Mouse (Mus musculus): Measurements from ENCODE around the gene Olfr1297. TPM values are rescaled to one million over a fixed set of nuclear protein-coding genes. Genes with fewer than 3 reads are reported as not detected.

Gene Olfr1297
- total RNA-seq (2012; rRNA removed) = not detected in 2 replicates

DNA sequence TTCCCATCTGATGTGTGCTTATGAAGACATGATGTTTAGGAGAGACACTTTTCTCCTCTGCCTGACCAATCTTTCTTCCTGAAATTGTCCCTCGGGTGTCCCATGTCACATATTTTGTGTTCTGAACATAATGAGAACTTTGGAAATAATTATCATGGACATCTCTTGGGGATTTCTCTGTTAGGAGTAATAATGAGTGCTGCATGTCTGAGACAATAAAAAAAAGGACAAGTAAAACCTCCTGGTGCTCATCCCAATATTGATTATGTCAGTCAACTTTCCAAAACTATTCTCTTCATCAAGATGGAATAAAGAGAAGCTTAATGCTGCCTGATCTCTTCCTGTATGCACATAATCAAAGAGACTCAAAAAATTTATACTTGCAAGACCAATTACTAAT lies at the start of gene Olfr1297:
TSS of gene Olfr1297 (minus strand) at position 101 of the 400 bp plus-strand sequence.
- H3K27ac ChIP-seq (ENCODE audit: insufficient read depth, low read depth, low read length, poor library complexity, severe bottlenecking) = no peak within 1 kb of the TSS

DNA sequence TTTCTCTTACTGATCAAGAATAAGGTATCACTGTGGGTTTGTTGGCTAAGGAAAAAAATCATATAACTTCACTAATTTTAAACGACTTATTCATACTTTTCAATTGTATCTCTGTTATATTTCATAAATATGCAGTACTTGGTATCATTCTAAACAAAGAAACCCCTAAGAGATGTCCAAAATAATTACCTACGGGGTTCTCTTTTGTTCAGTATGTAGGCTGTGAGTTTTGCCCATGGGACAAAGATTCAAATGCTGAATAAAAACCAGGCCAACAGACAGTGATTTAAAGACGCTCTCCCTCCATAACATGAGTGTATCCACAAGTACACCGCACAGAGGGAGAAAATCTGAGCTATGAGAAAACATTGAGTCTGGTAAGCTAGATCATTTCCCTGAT lies 34.8 kb upstream of the Olfr1297 start, which contains the start of gene Olfr1299:
TSS of gene Olfr1299 (plus strand) at position 301 of the 400 bp plus-strand sequence.
- no peaks in the 10 kb centered on the region for H3K4me1 ChIP-seq (ENCODE audit: control insufficient read depth in 2 of 2, insufficient read depth in 2 of 2, low read length in 2 of 2, poor library complexity in 1 of 2)
- H3K27ac ChIP-seq (ENCODE audit: insufficient read depth, low read depth, low read length, poor library complexity, severe bottlenecking) = no peak within 1 kb of the TSS
- DNase-seq (ENCODE audit: low read depth, low spot score) = no peak
- no peaks in the 10 kb centered on the region for H3K36me3 ChIP-seq (ENCODE audit: control insufficient read depth, insufficient read depth, low read length, poor library complexity, severe bottlenecking)
- TF ChIP-seq CHD2 (IDR thresholded peaks at IDR 0.05; ENCODE audit: low read depth, low read length) (no peak), MAFK (IDR thresholded peaks at IDR 0.05; ENCODE audit: insufficient read depth, low read depth, low read length) (no peak), HCFC1 (IDR thresholded peaks at IDR 0.05; ENCODE audit: borderline replicate concordance, insufficient read depth, low read length) (no peak), ZC3H11A (IDR thresholded peaks at IDR 0.05; ENCODE audit: borderline replicate concordance, low read depth, low read length) (no peak), ZNF384 (IDR thresholded peaks at IDR 0.05; ENCODE audit: low read depth, low read length) (no peak)
- no peak within 1 kb of the TSS for H3K4me3 ChIP-seq (ENCODE audit: insufficient read depth in 1 of 2, low read depth in 1 of 2, low read length in 2 of 2, poor library complexity in 1 of 2, severe bottlenecking in 1 of 2)
- no peak within 1 kb of the TSS for H3K9ac ChIP-seq (ENCODE audit: insufficient read depth, low read depth, low read length, poor library complexity, severe bottlenecking)
- no peaks in the 10 kb centered on the region for H3K9me3 ChIP-seq (ENCODE audit: control insufficient read depth, insufficient read depth, low read depth, low read length)
- in situ Hi-C loops (cut with MboI; ENCODE audit: low sequenced_read_pairs in 2 of 2, unreplicated experiment in 2 of 2) = no loop called here

More for the DNA sequence above, at the start of gene Olfr1297:
- H3K9me3 ChIP-seq (ENCODE audit: control insufficient read depth, insufficient read depth, low read depth, low read length) = no peaks in the 10 kb centered on the region
- no peak within 1 kb of the TSS for H3K4me3 ChIP-seq (ENCODE audit: insufficient read depth in 1 of 2, low read depth in 1 of 2, low read length in 2 of 2, poor library complexity in 1 of 2, severe bottlenecking in 1 of 2)
- in situ Hi-C loops (cut with MboI; ENCODE audit: low sequenced_read_pairs in 2 of 2, unreplicated experiment in 2 of 2) = no loop called here
- TF ChIP-seq ZC3H11A (IDR thresholded peaks at IDR 0.05; ENCODE audit: borderline replicate concordance, low read depth, low read length) (no peak), MAFK (IDR thresholded peaks at IDR 0.05; ENCODE audit: insufficient read depth, low read depth, low read length) (no peak), CHD2 (IDR thresholded peaks at IDR 0.05; ENCODE audit: low read depth, low read length) (no peak), ZNF384 (IDR thresholded peaks at IDR 0.05; ENCODE audit: low read depth, low read length) (no peak), HCFC1 (IDR thresholded peaks at IDR 0.05; ENCODE audit: borderline replicate concordance, insufficient read depth, low read length) (no peak)
- H3K9ac ChIP-seq (ENCODE audit: insufficient read depth, low read depth, low read length, poor library complexity, severe bottlenecking) = no peak within 1 kb of the TSS
- no peaks in the 10 kb centered on the region for H3K4me1 ChIP-seq (ENCODE audit: control insufficient read depth in 2 of 2, insufficient read depth in 2 of 2, low read length in 2 of 2, poor library complexity in 1 of 2)
- H3K36me3 ChIP-seq (ENCODE audit: control insufficient read depth, insufficient read depth, low read length, poor library complexity, severe bottlenecking) = no peaks in the 10 kb centered on the region
- no peak for DNase-seq (ENCODE audit: low read depth, low spot score)

DNA sequence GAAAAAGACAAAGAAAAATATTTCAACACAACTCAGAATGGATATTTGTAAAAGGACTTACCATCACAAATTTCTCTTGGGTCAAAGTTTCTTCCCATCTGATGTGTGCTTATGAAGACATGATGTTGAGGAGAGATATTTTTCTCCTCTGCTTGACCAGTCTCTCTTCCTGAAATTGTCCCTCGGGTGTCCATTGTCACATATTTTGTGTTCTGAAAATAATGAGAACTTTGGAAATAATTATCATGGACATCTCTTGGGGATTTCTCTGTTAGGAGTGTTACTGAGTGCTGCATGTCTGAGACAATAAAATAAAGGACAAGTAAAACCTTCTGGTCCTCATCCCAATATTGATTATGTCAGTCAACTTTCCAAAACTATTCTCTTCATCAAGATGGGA lies 22.8 kb upstream of the Olfr1297 start, which contains the start of gene Olfr1298:
TSS of gene Olfr1298 (minus strand) at position 101 of the 400 bp plus-strand sequence.
- Histone ChIP-seq H3K36me3 (ENCODE audit: control insufficient read depth, insufficient read depth, low read length, poor library complexity, severe bottlenecking) (no peaks in the 10 kb centered on the region), H3K27ac (ENCODE audit: insufficient read depth, low read depth, low read length, poor library complexity, severe bottlenecking) (no peak within 1 kb of the TSS), H3K9ac (ENCODE audit: insufficient read depth, low read depth, low read length, poor library complexity, severe bottlenecking) (no peak within 1 kb of the TSS), H3K4me1 (ENCODE audit: control insufficient read depth in 2 of 2, insufficient read depth in 2 of 2, low read length in 2 of 2, poor library complexity in 1 of 2) (no peaks in the 10 kb centered on the region), H3K4me3 (ENCODE audit: insufficient read depth in 1 of 2, low read depth in 1 of 2, low read length in 2 of 2, poor library complexity in 1 of 2, severe bottlenecking in 1 of 2) (no peak within 1 kb of the TSS), H3K9me3 (ENCODE audit: control insufficient read depth, insufficient read depth, low read depth, low read length) (no peaks in the 10 kb centered on the region)
- in situ Hi-C loops (cut with MboI; ENCODE audit: low sequenced_read_pairs in 2 of 2, unreplicated experiment in 2 of 2) = no loop called here
- DNase-seq (ENCODE audit: low read depth, low spot score) = no peak
- TF ChIP-seq HCFC1 (IDR thresholded peaks at IDR 0.05; ENCODE audit: borderline replicate concordance, insufficient read depth, low read length) (no peak), ZNF384 (IDR thresholded peaks at IDR 0.05; ENCODE audit: low read depth, low read length) (no peak), MAFK (IDR thresholded peaks at IDR 0.05; ENCODE audit: insufficient read depth, low read depth, low read length) (no peak), ZC3H11A (IDR thresholded peaks at IDR 0.05; ENCODE audit: borderline replicate concordance, low read depth, low read length) (no peak), CHD2 (IDR thresholded peaks at IDR 0.05; ENCODE audit: low read depth, low read length) (no peak)

DNA sequence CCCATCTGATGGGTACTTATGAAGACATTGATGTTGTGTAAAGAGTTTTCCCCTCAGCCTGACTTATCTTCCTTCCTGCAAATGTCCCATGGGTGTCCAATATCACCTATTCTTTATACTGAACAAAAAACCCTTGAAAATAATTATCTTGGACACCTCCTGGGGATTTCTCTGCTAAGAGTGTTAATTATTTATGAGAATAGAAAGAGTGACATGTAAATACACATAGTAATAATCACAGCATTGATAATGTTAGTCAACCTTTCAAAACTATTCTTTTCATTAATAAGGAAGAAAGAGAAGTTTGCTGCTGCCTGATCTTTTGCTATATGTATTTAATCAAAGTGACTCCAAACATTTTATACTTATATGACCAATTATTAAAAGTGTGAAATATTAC lies 56.7 kb downstream of the Olfr1297 start, which contains the start of gene Olfr1295:
TSS of gene Olfr1295 (minus strand) at position 101 of the 400 bp plus-strand sequence.
- no peaks in the 10 kb centered on the region for H3K9me3 ChIP-seq (ENCODE audit: control insufficient read depth, insufficient read depth, low read depth, low read length)
- in situ Hi-C loops (cut with MboI; ENCODE audit: low sequenced_read_pairs in 2 of 2, unreplicated experiment in 2 of 2) = no loop called here
- TF ChIP-seq ZC3H11A (IDR thresholded peaks at IDR 0.05; ENCODE audit: borderline replicate concordance, low read depth, low read length) (no peak), HCFC1 (IDR thresholded peaks at IDR 0.05; ENCODE audit: borderline replicate concordance, insufficient read depth, low read length) (no peak), MAFK (IDR thresholded peaks at IDR 0.05; ENCODE audit: insufficient read depth, low read depth, low read length) (no peak), CHD2 (IDR thresholded peaks at IDR 0.05; ENCODE audit: low read depth, low read length) (no peak), ZNF384 (IDR thresholded peaks at IDR 0.05; ENCODE audit: low read depth, low read length) (no peak)
- no peak for DNase-seq (ENCODE audit: low read depth, low spot score)
- no peak within 1 kb of the TSS for H3K9ac ChIP-seq (ENCODE audit: insufficient read depth, low read depth, low read length, poor library complexity, severe bottlenecking)
- H3K4me1 ChIP-seq (ENCODE audit: control insufficient read depth in 2 of 2, insufficient read depth in 2 of 2, low read length in 2 of 2, poor library complexity in 1 of 2) = no peaks in the 10 kb centered on the region
- no peaks in the 10 kb centered on the region for H3K36me3 ChIP-seq (ENCODE audit: control insufficient read depth, insufficient read depth, low read length, poor library complexity, severe bottlenecking)
- H3K27ac ChIP-seq (ENCODE audit: insufficient read depth, low read depth, low read length, poor library complexity, severe bottlenecking) = no peak within 1 kb of the TSS
- no peak within 1 kb of the TSS for H3K4me3 ChIP-seq (ENCODE audit: insufficient read depth in 1 of 2, low read depth in 1 of 2, low read length in 2 of 2, poor library complexity in 1 of 2, severe bottlenecking in 1 of 2)

Other genes starting within 250 kb of the Olfr1297 start
- gene Olfr1286, start 203.4 kb downstream of the Olfr1297 start, total RNA-seq (2012; rRNA removed) = not detected in 2 replicates
- gene Olfr1287, start 177.4 kb downstream of the Olfr1297 start, total RNA-seq (2012; rRNA removed) = not detected in 2 replicates
- not detected in 2 replicates for gene Olfr1288, start 152.4 kb downstream of the Olfr1297 start, total RNA-seq (2012; rRNA removed)
- gene Olfr1289, start 145.7 kb downstream of the Olfr1297 start, total RNA-seq (2012; rRNA removed) = not detected in 2 replicates
- 0.13 TPM in 1 of 2 replicates, not detected in the other for gene Olfr1290, start 132.7 kb downstream of the Olfr1297 start, total RNA-seq (2012; rRNA removed)
- not detected in 2 replicates for gene Olfr1291-ps1, start 129.3 kb downstream of the Olfr1297 start, total RNA-seq (2012; rRNA removed)
- gene Olfr1293-ps, start 101.3 kb downstream of the Olfr1297 start, total RNA-seq (2012; rRNA removed) = not detected in 2 replicates
- not detected in 2 replicates for gene Olfr1294, start 86.2 kb downstream of the Olfr1297 start, total RNA-seq (2012; rRNA removed)
- not detected in 2 replicates for gene Olfr1295, start 56.8 kb downstream of the Olfr1297 start, total RNA-seq (2012; rRNA removed)
- not detected in 2 replicates for gene Olfr1298, start 22.7 kb upstream of the Olfr1297 start, total RNA-seq (2012; rRNA removed)
- not detected in 2 replicates for gene Olfr1299, start 34.9 kb upstream of the Olfr1297 start, total RNA-seq (2012; rRNA removed)
- gene Olfr1301, start 124.5 kb upstream of the Olfr1297 start, total RNA-seq (2012; rRNA removed) = not detected in 2 replicates
- not detected in 2 replicates for gene Olfr1302, start 150.9 kb upstream of the Olfr1297 start, total RNA-seq (2012; rRNA removed)
- not detected in 2 replicates for gene Olfr1303, start 193.8 kb upstream of the Olfr1297 start, total RNA-seq (2012; rRNA removed)

All from ES-E14 (cell line).